Mouse (Mus musculus) common myeloid progenitor, adult 5-6 weeks (primary cell): Measurements from ENCODE around the gene Sp110. TPM values are rescaled to one million over a fixed set of nuclear protein-coding genes. Genes with fewer than 3 reads are reported as not detected.
"Not testable (repeated sequence)": the region's sequence is repeated elsewhere in the genome, so short reads cannot be mapped to it uniquely, and the experiment has no call there.

Source experiments
- ATAC-seq: replicated peaks from 2 replicates; pipeline ENCODE4 v1.8.0; 2016; ENCODE audit warnings: low read depth, mild to moderate bottlenecking, moderate TSS enrichment, inconsistent platforms; ENCODE audit not compliant: poor library complexity, severe bottlenecking
- total RNA-seq: library from RNA; stranded (forward); fragments of 200-1000, 187-1606 nt; gene quantifications from 2 replicates; pipeline ENCODE4 v1.2.3, GENCODE M21; 2017

Gene Sp110
- total RNA-seq, result 116 and 120 TPM in 2 replicates

- peak; percentile 66; the same call in 1 of the 2 replicates for ATAC-seq
Observed at GRCm38 (mm10) chr1:85598271-85599012, at the start of gene Sp110. Gene Sp110, minus strand, starts transcription at chr1:85598817.

- not testable (repeated sequence) for ATAC-seq
Observed at GRCm38 (mm10) chr1:85638144-85638543, 39.5 kb upstream of the Sp110 start.

- ATAC-seq, result not testable (repeated sequence)
Observed at GRCm38 (mm10) chr1:85636936-85637335, 38.3 kb upstream of the Sp110 start.

- not testable (repeated sequence) for ATAC-seq
Observed at GRCm38 (mm10) chr1:85618689-85619088, 20.1 kb upstream of the Sp110 start.

GRCm38 (mm10) chr1:85617161-85617560, 18.5 kb upstream of the Sp110 start:
- ATAC-seq, result not testable (repeated sequence)

GRCm38 (mm10) chr1:85615819-85616218, 17.2 kb upstream of the Sp110 start:
- ATAC-seq, result not testable (repeated sequence)

GRCm38 (mm10) chr1:85615096-85615495, 16.5 kb upstream of the Sp110 start:
- ATAC-seq, result not testable (repeated sequence)

- ATAC-seq, result not testable (repeated sequence)
Observed at GRCm38 (mm10) chr1:85610581-85610980, 12.0 kb upstream of the Sp110 start.

GRCm38 (mm10) chr1:85608361-85608760, 9.7 kb upstream of the Sp110 start:
- not testable (repeated sequence) for ATAC-seq

- not testable (repeated sequence) for ATAC-seq
Observed at GRCm38 (mm10) chr1:85604341-85604740, 5.7 kb upstream of the Sp110 start.

GRCm38 (mm10) chr1:85600794-85601193, 2.2 kb upstream of the Sp110 start:
- ATAC-seq, result 0 out of 2 replicates have a peak, but pooled peaks have one; percentile 47

- ATAC-seq, result not testable (repeated sequence)
Observed at GRCm38 (mm10) chr1:85600078-85600477, 1.5 kb upstream of the Sp110 start, which contains the start of gene Sp140. Gene Sp140, plus strand, starts transcription at chr1:85600378.

- ATAC-seq, result not testable (repeated sequence)
Observed at GRCm38 (mm10) chr1:85592526-85592925, 6.1 kb downstream of the Sp110 start.

GRCm38 (mm10) chr1:85588697-85589096, 9.9 kb downstream of the Sp110 start:
- not testable (repeated sequence) for ATAC-seq

GRCm38 (mm10) chr1:85581518-85581917, 17.1 kb downstream of the Sp110 start:
- not testable (repeated sequence) for ATAC-seq

- not testable (repeated sequence) for ATAC-seq
Observed at GRCm38 (mm10) chr1:85580578-85580977, 18.0 kb downstream of the Sp110 start.

- peak; percentile 15; the same call in 1 of the 2 replicates for ATAC-seq
Observed at GRCm38 (mm10) chr1:85580148-85580534, 18.5 kb downstream of the Sp110 start.

GRCm38 (mm10) chr1:85579199-85580147, 19.1 kb downstream of the Sp110 start:
- ATAC-seq, result not testable (repeated sequence)

GRCm38 (mm10) chr1:85578372-85579010, 20.1 kb downstream of the Sp110 start:
- ATAC-seq, result not testable (repeated sequence)

GRCm38 (mm10) chr1:85575376-85575775, 23.2 kb downstream of the Sp110 start, which contains the start of gene G530012D18Rik:
Gene G530012D18Rik, plus strand, starts transcription at chr1:85575676.
- ATAC-seq, result not testable (repeated sequence)
